Mouse (Mus musculus): ENCODE data around the gene C130032M10Rik. TPM values are rescaled to one million over a fixed set of nuclear protein-coding genes. Genes with fewer than 3 reads are reported as not detected.

Gene C130032M10Rik
- polyA plus RNA-seq, 1 experiment from 2014 or later = not detected

- Histone ChIP-seq H3K27ac (no peak overlapping the region), H3K4me1 (no peaks in the 10 kb centered on the region), H3K9ac (no peak overlapping the region), H3K4me3 (no peak overlapping the region), H3K4me2 (peak overlapping the region; percentile 14; the same call in 1 of the 2 replicates), H3K27me3 (no peaks in the 10 kb centered on the region), H3K36me3 (no peaks in the 10 kb centered on the region), H3K9me3 (no peaks in the 10 kb centered on the region)
- ATAC-seq (ENCODE audit: borderline replicate concordance, extremely low read depth, low FRiP score, low TSS enrichment) = no peak; the same call in 1 of the 2 replicates
- WGBS = 13% methylated on average over 15 of the region's 15 CpGs
Measured at GRCm38 (mm10) chr9:114499783-114500515, 15.5 kb upstream of the C130032M10Rik start.

- Histone ChIP-seq H3K9ac (no peak overlapping the region), H3K4me2 (no peak overlapping the region), H3K36me3 (no peaks in the 10 kb centered on the region), H3K4me1 (no peaks in the 10 kb centered on the region), H3K9me3 (no peaks in the 10 kb centered on the region), H3K27ac (no peak overlapping the region), H3K27me3 (no peaks in the 10 kb centered on the region), H3K4me3 (no peak overlapping the region)
- no peak for ATAC-seq (ENCODE audit: borderline replicate concordance, extremely low read depth, low FRiP score, low TSS enrichment)
- WGBS = 85% methylated on average over 7 of the region's 7 CpGs
Measured at GRCm38 (mm10) chr9:114501111-114501510, 14.4 kb upstream of the C130032M10Rik start.

GRCm38 (mm10) chr9:114501913-114502312 is 13.6 kb upstream of the C130032M10Rik start:
- Histone ChIP-seq H3K9ac (no peak overlapping the region), H3K4me1 (no peaks in the 10 kb centered on the region), H3K4me3 (no peak overlapping the region), H3K27ac (no peak overlapping the region), H3K36me3 (no peaks in the 10 kb centered on the region), H3K4me2 (no peak overlapping the region), H3K27me3 (no peaks in the 10 kb centered on the region), H3K9me3 (no peaks in the 10 kb centered on the region)
- 95% methylated on average over 11 of the region's 11 CpGs for WGBS
- no peak for ATAC-seq (ENCODE audit: borderline replicate concordance, extremely low read depth, low FRiP score, low TSS enrichment)

- WGBS = 61% methylated on average over 15 of the region's 15 CpGs
- Histone ChIP-seq H3K27ac (no peak overlapping the region), H3K4me2 (no peak overlapping the region), H3K27me3 (no peaks in the 10 kb centered on the region), H3K9me3 (no peaks in the 10 kb centered on the region), H3K36me3 (no peaks in the 10 kb centered on the region), H3K4me3 (no peak overlapping the region), H3K9ac (no peak overlapping the region), H3K4me1 (no peaks in the 10 kb centered on the region)
- no peak for ATAC-seq (ENCODE audit: borderline replicate concordance, extremely low read depth, low FRiP score, low TSS enrichment)
Measured at GRCm38 (mm10) chr9:114502711-114503427, 12.6 kb upstream of the C130032M10Rik start.

GRCm38 (mm10) chr9:114504816-114505215 is 10.7 kb upstream of the C130032M10Rik start, which contains the start of gene Ccr4:
Gene Ccr4 (minus strand): TSS chr9:114504916.
- H3K36me3 ChIP-seq = peaks cover 2% of the 10 kb centered on the region
- H3K27ac ChIP-seq = no peak within 1 kb of the TSS
- no peak within 1 kb of the TSS for H3K9ac ChIP-seq
- no peaks in the 10 kb centered on the region for H3K4me1 ChIP-seq
- no peak for ATAC-seq (ENCODE audit: borderline replicate concordance, extremely low read depth, low FRiP score, low TSS enrichment)
- H3K4me3 ChIP-seq = no peak within 1 kb of the TSS
- no peaks in the 10 kb centered on the region for H3K9me3 ChIP-seq
- H3K4me2 ChIP-seq = no peak within 1 kb of the TSS
- 83% methylated on average over 9 of the region's 9 CpGs for WGBS
- H3K27me3 ChIP-seq = no peaks in the 10 kb centered on the region

GRCm38 (mm10) chr9:114506564-114506963 is 8.9 kb upstream of the C130032M10Rik start:
- H3K36me3 ChIP-seq = peaks cover 17% of the 10 kb centered on the region
- no peak overlapping the region for H3K27ac ChIP-seq
- no peaks in the 10 kb centered on the region for H3K4me1 ChIP-seq
- ATAC-seq (ENCODE audit: borderline replicate concordance, extremely low read depth, low FRiP score, low TSS enrichment) = no peak
- no peak overlapping the region for H3K4me2 ChIP-seq
- no peaks in the 10 kb centered on the region; the same call in 1 of the 2 replicates for H3K9me3 ChIP-seq
- WGBS = 64% methylated on average over 4 of the region's 4 CpGs
- H3K4me3 ChIP-seq = no peak overlapping the region
- H3K27me3 ChIP-seq = no peaks in the 10 kb centered on the region
- no peak overlapping the region for H3K9ac ChIP-seq

- ATAC-seq (ENCODE audit: borderline replicate concordance, extremely low read depth, low FRiP score, low TSS enrichment) = no peak
- Histone ChIP-seq H3K9ac (no peak overlapping the region), H3K36me3 (peaks cover 24% of the 10 kb centered on the region), H3K4me2 (no peak overlapping the region), H3K27ac (no peak overlapping the region), H3K4me1 (no peaks in the 10 kb centered on the region), H3K4me3 (no peak overlapping the region), H3K9me3 (peaks cover 3% of the 10 kb centered on the region; the same call in 1 of the 2 replicates), H3K27me3 (no peaks in the 10 kb centered on the region)
- 84% methylated on average over 9 of the region's 9 CpGs for WGBS
Measured at GRCm38 (mm10) chr9:114507421-114507820, 8.1 kb upstream of the C130032M10Rik start.

GRCm38 (mm10) chr9:114509785-114510184 is 5.7 kb upstream of the C130032M10Rik start:
- H3K27ac ChIP-seq = no peak overlapping the region
- ATAC-seq (ENCODE audit: borderline replicate concordance, extremely low read depth, low FRiP score, low TSS enrichment) = no peak

GRCm38 (mm10) chr9:114512831-114513230 is 2.7 kb upstream of the C130032M10Rik start:
- 98% methylated on average over 21 of the region's 21 CpGs for WGBS

More at GRCm38 (mm10) chr9:114509785-114510184, 5.7 kb upstream of the C130032M10Rik start:
- Histone ChIP-seq H3K9me3 (peaks cover 18% of the 10 kb centered on the region), H3K27me3 (no peaks in the 10 kb centered on the region), H3K36me3 (peaks cover 47% of the 10 kb centered on the region), H3K4me3 (no peak overlapping the region), H3K4me1 (no peaks in the 10 kb centered on the region), H3K4me2 (no peak overlapping the region), H3K9ac (no peak overlapping the region)
- WGBS = 94% methylated on average over 9 of the region's 9 CpGs

GRCm38 (mm10) chr9:114517924-114518497 is 2.5 kb downstream of the C130032M10Rik start:
- Histone ChIP-seq H3K4me3 (no peak overlapping the region), H3K36me3 (peaks cover 17% of the 10 kb centered on the region), H3K4me2 (no peak overlapping the region), H3K9ac (no peak overlapping the region), H3K27me3 (no peaks in the 10 kb centered on the region), H3K27ac (no peak overlapping the region), H3K4me1 (peaks cover 16% of the 10 kb centered on the region), H3K9me3 (peaks cover 10% of the 10 kb centered on the region)
- 74% methylated on average over 13 of the region's 13 CpGs for whole genome bisulfite sequencing
- ATAC-seq (ENCODE audit: borderline replicate concordance, extremely low read depth, low FRiP score, low TSS enrichment) = no peak

More at GRCm38 (mm10) chr9:114512831-114513230, 2.7 kb upstream of the C130032M10Rik start:
- no peak overlapping the region for H3K4me2 ChIP-seq
- ATAC-seq (ENCODE audit: borderline replicate concordance, extremely low read depth, low FRiP score, low TSS enrichment) = no peak
- H3K27ac ChIP-seq = no peak overlapping the region
- H3K4me1 ChIP-seq = peaks cover 9% of the 10 kb centered on the region
- H3K9me3 ChIP-seq = peaks cover 18% of the 10 kb centered on the region
- H3K36me3 ChIP-seq = peaks cover 47% of the 10 kb centered on the region
- no peak overlapping the region for H3K4me3 ChIP-seq
- H3K9ac ChIP-seq = no peak overlapping the region
- no peaks in the 10 kb centered on the region for H3K27me3 ChIP-seq

- 67% methylated on average over 9 of the region's 9 CpGs for WGBS
- Histone ChIP-seq H3K4me3 (no peak overlapping the region), H3K27me3 (no peaks in the 10 kb centered on the region), H3K4me1 (peaks cover 16% of the 10 kb centered on the region), H3K9me3 (0 out of 2 replicates have a peak, but pooled peaks cover under 1% of the 10 kb centered on the region), H3K9ac (no peak overlapping the region), H3K4me2 (no peak overlapping the region), H3K27ac (no peak overlapping the region), H3K36me3 (peaks cover 8% of the 10 kb centered on the region)
- no peak for ATAC-seq (ENCODE audit: borderline replicate concordance, extremely low read depth, low FRiP score, low TSS enrichment)
Measured at GRCm38 (mm10) chr9:114518812-114519477, 3.4 kb downstream of the C130032M10Rik start.

Measured in lung, embryonic 15.5 days (tissue).